7 mouse cellular contexts compared by ENCODE assay signal in the genomic region with DNA sequence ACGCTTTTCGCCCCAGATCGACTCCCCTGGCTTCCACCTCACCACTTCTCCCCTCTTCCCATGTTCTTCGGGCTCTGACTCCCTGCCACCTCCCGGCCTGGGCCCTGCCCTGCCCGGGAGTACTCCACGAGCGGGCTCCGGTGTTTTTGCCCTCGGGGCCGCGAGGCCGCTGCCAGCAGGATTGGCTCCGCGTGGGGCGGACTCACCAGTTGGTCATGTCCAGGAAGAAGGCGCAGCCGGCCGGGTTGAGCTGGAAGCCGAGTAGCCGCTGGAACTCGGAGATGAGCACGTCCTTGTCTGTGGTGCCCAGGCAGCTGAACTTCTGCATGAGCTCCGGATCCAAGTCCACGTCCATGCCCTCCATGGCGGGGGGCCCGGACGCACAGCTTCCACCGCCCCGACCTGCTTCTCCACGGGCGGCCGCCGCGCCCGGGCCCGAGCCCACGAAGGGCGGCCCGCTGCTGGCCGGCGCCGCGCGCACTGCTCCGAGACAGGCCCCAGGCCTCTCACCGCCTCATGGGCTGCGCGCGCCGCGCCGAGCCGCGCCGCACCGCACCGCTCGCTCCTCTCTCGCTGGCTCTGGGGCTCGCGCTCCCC. TPM values are rescaled to one million over a fixed set of nuclear protein-coding genes. Genes with fewer than 3 reads are reported as not detected.
A peak's percentile ranks its signal among the peaks of the same experiment; 100 is the strongest.
DNase-seq lines count a peak whose midpoint lies in the region; ATAC-seq and TF ChIP-seq lines count a peak whose summit lies in the region.

No protein-coding gene starts in this region.

- peak; percentile 92 for ATAC-seq in midbrain, embryonic 12.5 days (ENCODE audit: low FRiP score, low read depth)

- H3K36me3 ChIP-seq in limb, embryonic 10.5 days, result peaks cover 3% of the 10 kb centered on the region; the same call in 1 of the 2 replicates
- no peaks in the 10 kb centered on the region for H3K36me3 ChIP-seq in midbrain, embryonic 12.5 days

- no peaks in the 10 kb centered on the region for H3K9me3 ChIP-seq in limb, embryonic 10.5 days (replicated peaks)
- no peaks in the 10 kb centered on the region for H3K9me3 ChIP-seq in midbrain, embryonic 12.5 days

- H3K27me3 ChIP-seq in limb, embryonic 10.5 days (ENCODE audit: low read depth, poor library complexity, severe bottlenecking), result no peaks in the 10 kb centered on the region
- no peaks in the 10 kb centered on the region for H3K27me3 ChIP-seq in midbrain, embryonic 12.5 days

- no peak for TF ChIP-seq CTCF in gastrocnemius, adult 2 months (IDR thresholded peaks at IDR 0.05)

- peak; percentile 42 for DNase-seq in ZHBTc4 (ENCODE audit: low read depth, low spot score)
- DNase-seq in cerebellum, adult 9-11 months, result peak; percentile 83
- peak; percentile 79 for DNase-seq in gastrocnemius, adult 2 months
- DNase-seq in induced T-regulatory cell, adult 2 months (ENCODE audit: low read depth), result peak; percentile 67
- peak; percentile 70 for DNase-seq in limb, embryonic 10.5 days (ENCODE audit: low spot score)
- DNase-seq in spleen, postnatal 14 days (ENCODE audit: low spot score in 2 of 2), result peak; percentile 44 to 60

- peak overlapping the region; percentile 95 for H3K27ac ChIP-seq in gastrocnemius, adult 2 months
- peak overlapping the region; percentile 92 for H3K27ac ChIP-seq in limb, embryonic 10.5 days
- peak overlapping the region; percentile 82 for H3K27ac ChIP-seq in midbrain, embryonic 12.5 days (replicated peaks)

- H3K4me3 ChIP-seq in gastrocnemius, adult 2 months, result peak overlapping the region; percentile 99
- peak overlapping the region; percentile 100 for H3K4me3 ChIP-seq in limb, embryonic 10.5 days
- H3K4me3 ChIP-seq in midbrain, embryonic 12.5 days, result peak overlapping the region; percentile 99

- intact Hi-C loops in gastrocnemius, adult 2 months (cut with DNase I), result no loop called here

- H3K9ac ChIP-seq in midbrain, embryonic 12.5 days (replicated peaks), result peak overlapping the region; percentile 99

- WGBS in limb, embryonic 10.5 days, result under 1% methylated on average over 56 of the region's 62 CpGs
- WGBS in midbrain, embryonic 12.5 days, result under 1% methylated on average over 44 of the region's 62 CpGs

- peak overlapping the region; percentile 97 for H3K4me2 ChIP-seq in midbrain, embryonic 12.5 days (replicated peaks)

- H3K4me1 ChIP-seq in limb, embryonic 10.5 days, result peaks cover 31% of the 10 kb centered on the region
- H3K4me1 ChIP-seq in midbrain, embryonic 12.5 days, result peaks cover 30% of the 10 kb centered on the region

RNA-seq across cellular contexts. Expression of gene D17Wsu92e, which starts 0.4 kb away (rescaled TPM):
- 100 to 1,000 TPM; 182 to 201 TPM for total RNA-seq in gastrocnemius, adult 2 months (2021)
- polyA plus RNA-seq in limb, embryonic 10.5 days (2016; fragmentation: Nextera tagmentation; extraction: Ambion mirVana), result 15.3 and 17.6 TPM in 2 replicates
- 12.4 and 12.9 TPM in 2 replicates for polyA plus RNA-seq in midbrain, embryonic 12.5 days (2016; fragmentation: Nextera tagmentation; extraction: Ambion mirVana)

RNA-seq across cellular contexts. Expression of gene Snrpc, which starts 17.9 kb away (rescaled TPM):
- 10 to 100 TPM; 68.3 to 71.2 TPM for total RNA-seq in gastrocnemius, adult 2 months (2021)
- polyA plus RNA-seq in limb, embryonic 10.5 days (2016; fragmentation: Nextera tagmentation; extraction: Ambion mirVana), result 425 and 451 TPM in 2 replicates
- polyA plus RNA-seq in midbrain, embryonic 12.5 days (2016; fragmentation: Nextera tagmentation; extraction: Ambion mirVana), result 350 and 358 TPM in 2 replicates

RNA-seq across cellular contexts. Expression of gene Uhrf1bp1, which starts 36.2 kb away (rescaled TPM):
- total RNA-seq in gastrocnemius, adult 2 months (2021), result 10 to 100 TPM; 25.9 to 26.0 TPM
- polyA plus RNA-seq in limb, embryonic 10.5 days (2016; fragmentation: Nextera tagmentation; extraction: Ambion mirVana), result 9.3 and 10.0 TPM in 2 replicates
- polyA plus RNA-seq in midbrain, embryonic 12.5 days (2016; fragmentation: Nextera tagmentation; extraction: Ambion mirVana), result 8.3 and 9.2 TPM in 2 replicates

Comparison
In these comparisons a context has a peak if more than half of its experiments do, and no peak if none do; other contexts are left out.
1. Peak in every context shown above with its lines: DNase-seq, ATAC-seq, H3K4me3 ChIP-seq and H3K27ac ChIP-seq.